Mouse (Mus musculus) small intestine, adult 2 months (tissue): ENCODE results near the gene Olfr177.

Source experiments
- CTCF ChIP-seq: fragments of 200-500 bp; IDR thresholded peaks from 2 replicates; pipeline ENCODE4 v1.5.1; 2012; ENCODE audit warnings: low read depth, mild to moderate bottlenecking, control low read depth, inconsistent platforms, low read length, moderate library complexity, mixed read lengths; ENCODE audit not compliant: insufficient replicate concordance, insufficient read length; ENCODE audit errors: extremely low read depth
- POLR2A ChIP-seq: fragments of 200-500 bp; IDR thresholded peaks from 2 replicates; pipeline ENCODE4 v1.6.1; 2012; ENCODE audit warnings: low read depth, mild to moderate bottlenecking, control low read depth, inconsistent platforms, low read length, moderate library complexity

DNA sequence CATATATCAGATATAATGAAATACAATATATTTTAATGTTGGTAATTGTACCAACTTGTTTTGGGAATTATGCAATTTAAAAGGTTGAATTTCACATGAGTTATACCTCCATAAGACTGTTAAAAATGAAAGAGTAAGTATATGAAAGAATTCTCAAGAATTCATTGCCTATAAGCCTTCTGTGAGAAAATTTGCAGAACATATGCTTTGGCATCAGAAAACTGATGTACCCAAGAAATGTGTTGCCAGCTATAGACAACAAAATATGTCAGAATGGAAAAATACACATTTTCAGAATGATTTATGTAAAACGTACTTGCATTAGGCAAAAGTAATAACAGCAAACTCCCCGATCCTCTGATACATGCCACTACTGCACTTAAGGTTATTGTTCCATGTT lies 9.8 kb upstream of the Olfr177 start:
- TF ChIP-seq CTCF = no peak
- no peak for TF ChIP-seq POLR2A
